Mouse (Mus musculus) right cerebral cortex, adult 2 months (tissue): ENCODE measurements around the gene Mrpl19.
A peak's percentile ranks its signal among the peaks of the same experiment; 100 is the strongest.

ENCODE experiments used
- DNase-seq, 2 experiments: peaks; one replicate each; pipeline ENCODE4 v3.0.0; 2021 to 2022; ENCODE audit warnings: low spot score in 2 of 2

Gene Mrpl19

GRCm38 (mm10) chr6:81933281-81933680 lies 32.5 kb downstream of the Mrpl19 start:
- no peak for DNase-seq

GRCm38 (mm10) chr6:81929402-81929801 lies 36.4 kb downstream of the Mrpl19 start:
- DNase-seq: no peak

- DNase-seq: no peak
Measured at GRCm38 (mm10) chr6:81924304-81924703, 41.5 kb downstream of the Mrpl19 start.

GRCm38 (mm10) chr6:81923523-81924142 lies 42.1 kb downstream of the Mrpl19 start, which contains the start of gene Gcfc2:
Gcfc2 (plus strand) TSS chr6:81923669.
- peak; percentile 92 to 98 for DNase-seq

- DNase-seq: peak; percentile 64 to 69
Measured at GRCm38 (mm10) chr6:81912177-81912576, 53.6 kb downstream of the Mrpl19 start.

- peak in 1 of 2 experiments; percentile 18 for DNase-seq
Measured at GRCm38 (mm10) chr6:81911713-81912112, 54.0 kb downstream of the Mrpl19 start.

GRCm38 (mm10) chr6:81911244-81911643 lies 54.5 kb downstream of the Mrpl19 start:
- peak in 1 of 2 experiments; percentile 13 for DNase-seq

GRCm38 (mm10) chr6:81910302-81910855 lies 55.4 kb downstream of the Mrpl19 start:
- no peak for DNase-seq
